Mouse (Mus musculus): ENCODE data around the gene Thnsl1.

DNA sequence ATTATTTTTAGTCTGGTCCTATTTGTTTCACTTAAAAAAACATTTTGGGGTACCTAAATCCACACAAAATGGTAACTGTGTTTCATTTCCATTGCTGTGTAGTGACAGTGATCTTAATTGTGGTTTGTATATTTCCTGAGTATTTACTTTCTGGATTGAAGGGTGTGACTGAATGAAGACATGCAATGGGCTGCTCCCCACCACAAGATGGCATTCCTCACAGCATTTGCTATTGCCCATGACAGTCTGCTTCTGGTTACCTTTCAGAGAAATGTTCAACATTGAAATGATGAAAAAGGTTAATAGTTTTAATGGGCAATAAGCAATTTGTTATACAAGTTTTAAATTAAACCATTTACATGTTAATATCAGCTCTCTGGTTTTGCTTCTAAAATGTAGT lies 8.8 kb downstream of the Thnsl1 start:
- TF ChIP-seq POLR2A (IDR thresholded peaks at IDR 0.05; ENCODE audit: borderline replicate concordance, extremely low read depth, low read depth, low read length) (no peak), CTCF (IDR thresholded peaks at IDR 0.05; ENCODE audit: insufficient read depth, low read length) (peak; percentile 23; the same call in 1 of the 2 replicates)

Measured in lung, adult 2 months (tissue).